Mouse (Mus musculus): Measurements from ENCODE around the gene Celsr1. TPM values are rescaled to one million over a fixed set of nuclear protein-coding genes. Genes with fewer than 3 reads are reported as not detected.

Gene Celsr1
- polyA plus RNA-seq, 1 experiment from 2014 or later, result 1.1 TPM

DNA sequence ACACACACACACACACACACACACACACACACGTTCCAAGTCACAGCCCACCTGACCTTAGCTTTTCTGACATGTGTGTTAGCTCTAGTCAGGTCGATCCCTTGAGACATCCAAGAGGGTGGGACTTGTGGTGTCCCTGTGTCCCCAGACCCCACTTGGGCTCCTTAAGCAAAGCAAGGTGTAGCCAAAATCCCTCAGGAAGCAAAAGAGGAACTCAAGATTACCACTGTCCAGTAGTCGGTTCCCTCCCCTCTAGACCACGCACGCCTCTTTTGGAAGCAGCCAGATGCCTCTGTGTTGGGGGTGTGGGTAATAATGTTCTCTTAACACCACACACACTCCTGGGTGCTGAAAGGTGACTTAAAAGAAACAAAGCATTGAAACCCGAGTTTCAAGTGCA, 80.1 kb downstream of the Celsr1 start:
- 87% methylated on average over 6 of the region's 6 CpGs for WGBS

DNA sequence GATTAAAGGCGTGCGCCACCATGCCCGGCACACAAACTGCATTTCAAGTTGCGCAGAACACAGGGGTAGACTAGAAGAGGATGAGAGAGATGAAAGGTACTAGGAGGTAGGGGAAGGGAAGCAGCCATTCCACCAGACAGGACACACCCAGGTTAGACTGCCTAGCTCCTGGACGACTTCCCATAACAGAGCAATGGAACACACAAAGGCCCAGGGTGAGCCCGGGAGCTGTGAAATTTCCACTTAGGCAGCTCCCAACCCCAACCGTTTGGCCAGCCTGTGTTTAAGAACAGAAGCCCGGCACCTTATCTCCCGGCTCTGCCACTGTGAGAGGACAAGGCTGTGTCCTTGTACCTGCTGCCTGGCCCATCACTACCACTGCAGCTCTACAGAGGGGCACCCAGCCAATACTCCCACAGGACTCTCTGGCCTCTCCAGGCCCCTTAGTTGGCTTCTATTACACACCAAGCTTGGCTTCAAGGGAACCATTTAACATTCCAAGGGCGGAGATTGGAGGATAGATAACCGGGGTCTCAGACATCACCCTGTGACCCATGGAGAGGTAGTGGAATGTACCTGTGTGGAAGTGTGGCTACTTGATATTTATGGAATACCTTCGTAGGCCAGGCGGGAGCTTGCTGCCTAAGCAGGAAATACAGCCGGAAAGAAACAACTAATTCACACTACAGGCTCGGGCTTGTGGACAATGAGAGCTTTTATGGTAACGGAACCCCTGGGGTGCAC, 84.0 kb downstream of the Celsr1 start:
- H3K4me3 ChIP-seq (ENCODE audit: low read depth, low read length), result no peak overlapping the region
- H3K27ac ChIP-seq (ENCODE audit: low read length), result no peak overlapping the region
- no peak overlapping the region for H3K9ac ChIP-seq (ENCODE audit: low read depth, low read length)
- no peak overlapping the region for H3K4me2 ChIP-seq (ENCODE audit: low read length)
- no peak for ATAC-seq
- no peaks in the 10 kb centered on the region for H3K36me3 ChIP-seq (ENCODE audit: control insufficient read depth, insufficient read depth, low read length)
- no peaks in the 10 kb centered on the region for H3K27me3 ChIP-seq (ENCODE audit: control insufficient read depth, insufficient read depth, low read depth, low read length)
- 68% methylated on average over 16 of the region's 16 CpGs for WGBS
- no peaks in the 10 kb centered on the region for H3K9me3 ChIP-seq (replicated peaks; ENCODE audit: control insufficient read depth, low read length, poor library complexity, severe bottlenecking)
- H3K4me1 ChIP-seq (ENCODE audit: control insufficient read depth, insufficient read depth, low read length), result no peaks in the 10 kb centered on the region; the same call in 1 of the 2 replicates

More for the DNA sequence above, 80.1 kb downstream of the Celsr1 start:
- no peaks in the 10 kb centered on the region for H3K9me3 ChIP-seq (replicated peaks; ENCODE audit: control insufficient read depth, low read length, poor library complexity, severe bottlenecking)
- no peak overlapping the region for H3K27ac ChIP-seq (ENCODE audit: low read length)
- H3K4me3 ChIP-seq (ENCODE audit: low read depth, low read length), result no peak overlapping the region
- no peak for ATAC-seq
- no peak overlapping the region for H3K9ac ChIP-seq (ENCODE audit: low read depth, low read length)
- no peak overlapping the region for H3K4me2 ChIP-seq (ENCODE audit: low read length)
- H3K27me3 ChIP-seq (ENCODE audit: control insufficient read depth, insufficient read depth, low read depth, low read length), result no peaks in the 10 kb centered on the region
- no peaks in the 10 kb centered on the region for H3K4me1 ChIP-seq (ENCODE audit: control insufficient read depth, insufficient read depth, low read length)
- no peaks in the 10 kb centered on the region for H3K36me3 ChIP-seq (ENCODE audit: control insufficient read depth, insufficient read depth, low read length)

DNA sequence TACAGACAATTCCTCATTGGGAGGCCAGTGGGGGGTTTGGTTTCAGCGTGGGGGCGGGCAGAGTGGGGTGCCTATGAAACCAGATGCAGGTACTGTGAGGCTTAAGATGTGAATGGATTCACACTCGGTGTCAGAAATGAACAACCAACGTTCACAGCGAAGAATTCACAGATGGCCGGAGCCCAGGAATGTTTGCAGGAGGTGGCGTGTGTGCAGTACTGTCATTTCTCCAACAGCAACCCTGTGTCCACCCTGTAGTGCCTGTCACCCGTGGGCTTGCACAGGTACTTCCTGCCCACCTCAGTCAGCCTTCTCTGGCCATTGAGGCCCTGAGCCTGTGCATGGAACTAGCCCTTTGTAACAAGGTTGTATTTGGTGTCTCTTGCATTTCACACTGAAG, 85.6 kb downstream of the Celsr1 start:
- Histone ChIP-seq H3K9ac (ENCODE audit: low read depth, low read length) (no peak overlapping the region), H3K4me3 (ENCODE audit: low read depth, low read length) (no peak overlapping the region), H3K4me2 (ENCODE audit: low read length) (0 out of 2 replicates have a peak overlapping the region, but pooled peaks have one; percentile 3), H3K27me3 (ENCODE audit: control insufficient read depth, insufficient read depth, low read depth, low read length) (no peaks in the 10 kb centered on the region), H3K27ac (ENCODE audit: low read length) (no peak overlapping the region), H3K36me3 (ENCODE audit: control insufficient read depth, insufficient read depth, low read length) (no peaks in the 10 kb centered on the region), H3K9me3 (replicated peaks; ENCODE audit: control insufficient read depth, low read length, poor library complexity, severe bottlenecking) (no peaks in the 10 kb centered on the region), H3K4me1 (ENCODE audit: control insufficient read depth, insufficient read depth, low read length) (no peaks in the 10 kb centered on the region; the same call in 1 of the 2 replicates)
- peak; percentile 54; the same call in 1 of the 2 replicates for ATAC-seq
- WGBS, result 17% methylated on average over 8 of the region's 8 CpGs

DNA sequence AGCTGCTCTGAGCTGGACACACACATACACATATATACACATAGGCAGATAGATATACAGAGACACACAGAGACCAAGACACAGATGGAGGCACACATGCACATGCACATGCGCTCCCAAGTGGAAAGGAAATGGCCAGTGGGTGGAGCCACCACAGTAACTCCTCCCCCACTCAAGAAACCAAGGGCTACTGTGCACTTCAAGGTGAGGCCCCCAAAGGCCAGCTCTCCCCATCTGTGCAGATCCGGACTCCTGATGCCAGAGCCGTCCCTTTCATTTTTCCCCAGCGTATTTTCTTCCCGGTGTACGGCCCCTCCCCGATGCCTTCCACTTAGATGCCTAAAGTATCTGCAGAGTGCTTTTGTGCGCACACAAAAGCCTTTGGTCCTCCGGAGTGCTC, 86.0 kb downstream of the Celsr1 start:
- H3K9me3 ChIP-seq (replicated peaks; ENCODE audit: control insufficient read depth, low read length, poor library complexity, severe bottlenecking), result no peaks in the 10 kb centered on the region
- no peaks in the 10 kb centered on the region for H3K36me3 ChIP-seq (ENCODE audit: control insufficient read depth, insufficient read depth, low read length)
- H3K4me3 ChIP-seq (ENCODE audit: low read depth, low read length), result no peak overlapping the region
- ATAC-seq, result peak; percentile 60; the same call in 1 of the 2 replicates
- 13% methylated on average over 9 of the region's 9 CpGs for WGBS
- H3K27ac ChIP-seq (ENCODE audit: low read length), result no peak overlapping the region
- no peaks in the 10 kb centered on the region for H3K27me3 ChIP-seq (ENCODE audit: control insufficient read depth, insufficient read depth, low read depth, low read length)
- no peaks in the 10 kb centered on the region; the same call in 1 of the 2 replicates for H3K4me1 ChIP-seq (ENCODE audit: control insufficient read depth, insufficient read depth, low read length)
- H3K4me2 ChIP-seq (ENCODE audit: low read length), result 0 out of 2 replicates have a peak overlapping the region, but pooled peaks have one; percentile 3
- H3K9ac ChIP-seq (ENCODE audit: low read depth, low read length), result no peak overlapping the region

DNA sequence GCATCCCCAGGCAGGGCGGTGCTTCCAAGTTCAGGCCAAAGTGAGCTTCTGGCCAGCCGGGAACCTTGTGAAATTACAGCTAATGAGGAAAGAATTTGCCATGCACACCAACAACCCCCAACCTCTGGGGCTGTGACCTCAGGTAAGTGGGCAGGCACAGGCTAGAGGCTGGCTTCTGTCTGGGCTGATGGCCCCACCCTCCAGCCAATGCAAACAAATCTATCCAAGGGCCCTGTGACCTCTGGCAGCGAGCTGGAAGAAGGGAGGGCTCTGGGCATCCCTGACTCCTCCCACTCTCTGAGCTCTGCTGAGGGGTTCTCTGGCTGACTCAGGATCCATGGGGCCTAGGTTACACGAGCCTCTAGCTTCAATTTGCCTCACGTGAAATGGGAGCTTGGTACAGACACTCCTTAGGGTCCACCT, 97.9 kb downstream of the Celsr1 start:
- Histone ChIP-seq H3K9ac (ENCODE audit: low read depth, low read length) (no peak overlapping the region), H3K4me1 (ENCODE audit: control insufficient read depth, insufficient read depth, low read length) (no peaks in the 10 kb centered on the region), H3K27me3 (ENCODE audit: control insufficient read depth, insufficient read depth, low read depth, low read length) (no peaks in the 10 kb centered on the region), H3K27ac (ENCODE audit: low read length) (no peak overlapping the region), H3K9me3 (replicated peaks; ENCODE audit: control insufficient read depth, low read length, poor library complexity, severe bottlenecking) (no peaks in the 10 kb centered on the region), H3K36me3 (ENCODE audit: control insufficient read depth, insufficient read depth, low read length) (no peaks in the 10 kb centered on the region), H3K4me2 (ENCODE audit: low read length) (no peak overlapping the region), H3K4me3 (ENCODE audit: low read depth, low read length) (no peak overlapping the region)
- no peak for ATAC-seq
- WGBS, result 37% methylated on average over 5 of the region's 5 CpGs

DNA sequence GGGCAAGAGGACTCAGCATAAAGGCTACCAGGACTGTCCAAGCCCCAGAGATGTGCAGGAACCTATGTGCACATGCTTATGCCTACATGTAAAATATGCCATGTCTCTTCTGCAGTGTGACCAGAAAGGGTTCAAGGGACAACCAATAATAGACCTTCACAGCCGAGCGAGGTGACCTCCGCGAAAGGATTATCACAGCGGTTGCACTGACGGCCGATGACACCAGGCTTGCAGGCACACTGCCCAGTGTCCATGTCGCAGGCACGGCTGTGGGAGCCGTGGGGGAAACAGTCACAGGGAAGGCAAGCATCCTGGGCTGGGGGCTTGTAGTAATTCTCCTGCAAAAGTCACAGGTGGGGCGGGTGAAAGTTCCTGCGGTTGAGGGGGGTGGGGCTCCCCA, 105.4 kb downstream of the Celsr1 start:
- WGBS, result 70% methylated on average over 12 of the region's 12 CpGs
- no peak overlapping the region for H3K9ac ChIP-seq (ENCODE audit: low read depth, low read length)
- H3K9me3 ChIP-seq (replicated peaks; ENCODE audit: control insufficient read depth, low read length, poor library complexity, severe bottlenecking), result no peaks in the 10 kb centered on the region

DNA sequence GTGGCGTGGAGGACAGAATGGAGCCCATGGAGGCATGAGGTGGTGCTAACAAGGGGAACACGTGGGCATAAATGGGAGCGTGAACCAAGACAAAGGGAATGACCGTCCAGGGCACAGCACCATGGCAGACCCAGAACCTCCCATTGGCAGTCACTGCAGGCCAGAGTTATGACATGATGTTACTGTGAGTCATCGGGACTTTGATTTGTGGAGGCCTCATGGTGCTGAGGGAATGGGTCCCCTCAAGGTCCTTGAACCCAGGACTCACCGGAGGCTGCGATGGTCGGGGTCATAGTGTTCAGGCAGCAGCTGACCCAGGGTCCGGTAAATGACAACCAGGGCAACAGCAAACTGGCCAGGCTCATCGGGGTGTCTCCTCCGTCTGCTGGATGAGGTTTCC, 111.7 kb downstream of the Celsr1 start:
- Histone ChIP-seq H3K27ac (ENCODE audit: low read length) (no peak overlapping the region), H3K27me3 (ENCODE audit: control insufficient read depth, insufficient read depth, low read depth, low read length) (no peaks in the 10 kb centered on the region), H3K36me3 (ENCODE audit: control insufficient read depth, insufficient read depth, low read length) (no peaks in the 10 kb centered on the region), H3K4me1 (ENCODE audit: control insufficient read depth, insufficient read depth, low read length) (no peaks in the 10 kb centered on the region), H3K9ac (ENCODE audit: low read depth, low read length) (no peak overlapping the region), H3K9me3 (replicated peaks; ENCODE audit: control insufficient read depth, low read length, poor library complexity, severe bottlenecking) (no peaks in the 10 kb centered on the region), H3K4me3 (ENCODE audit: low read depth, low read length) (no peak overlapping the region), H3K4me2 (ENCODE audit: low read length) (no peak overlapping the region)
- ATAC-seq, result no peak
- 91% methylated on average over 11 of the region's 11 CpGs for whole genome bisulfite sequencing

More for the DNA sequence above, 105.4 kb downstream of the Celsr1 start:
- Histone ChIP-seq H3K36me3 (ENCODE audit: control insufficient read depth, insufficient read depth, low read length) (no peaks in the 10 kb centered on the region), H3K27me3 (ENCODE audit: control insufficient read depth, insufficient read depth, low read depth, low read length) (no peaks in the 10 kb centered on the region), H3K4me3 (ENCODE audit: low read depth, low read length) (no peak overlapping the region), H3K27ac (ENCODE audit: low read length) (no peak overlapping the region), H3K4me2 (ENCODE audit: low read length) (no peak overlapping the region), H3K4me1 (ENCODE audit: control insufficient read depth, insufficient read depth, low read length) (no peaks in the 10 kb centered on the region)
- no peak for ATAC-seq

DNA sequence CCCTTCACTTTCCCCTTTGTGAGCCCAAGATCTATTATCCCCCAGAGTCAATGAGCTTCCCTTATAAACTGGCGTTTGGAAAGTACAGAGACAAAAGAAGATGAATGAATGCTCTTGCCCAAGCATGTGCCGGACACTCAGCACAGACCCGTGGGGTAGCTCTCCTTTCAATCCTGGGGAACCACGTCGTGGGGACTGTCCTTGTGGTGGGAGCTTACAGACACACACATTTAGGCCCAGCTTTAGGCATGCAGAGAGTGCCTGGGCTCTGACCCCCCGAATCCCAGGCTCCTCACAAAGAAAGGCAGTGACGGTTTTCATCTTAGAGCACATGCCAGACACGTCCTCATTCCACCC, 113.7 kb downstream of the Celsr1 start:
- Histone ChIP-seq H3K27me3 (ENCODE audit: control insufficient read depth, insufficient read depth, low read depth, low read length) (no peaks in the 10 kb centered on the region), H3K4me1 (ENCODE audit: control insufficient read depth, insufficient read depth, low read length) (no peaks in the 10 kb centered on the region), H3K9ac (ENCODE audit: low read depth, low read length) (no peak overlapping the region), H3K9me3 (replicated peaks; ENCODE audit: control insufficient read depth, low read length, poor library complexity, severe bottlenecking) (no peaks in the 10 kb centered on the region), H3K4me2 (ENCODE audit: low read length) (no peak overlapping the region), H3K36me3 (ENCODE audit: control insufficient read depth, insufficient read depth, low read length) (no peaks in the 10 kb centered on the region), H3K4me3 (ENCODE audit: low read depth, low read length) (no peak overlapping the region), H3K27ac (ENCODE audit: low read length) (no peak overlapping the region)
- ATAC-seq, result no peak
- WGBS, result 60% methylated on average over 8 of the region's 8 CpGs

DNA sequence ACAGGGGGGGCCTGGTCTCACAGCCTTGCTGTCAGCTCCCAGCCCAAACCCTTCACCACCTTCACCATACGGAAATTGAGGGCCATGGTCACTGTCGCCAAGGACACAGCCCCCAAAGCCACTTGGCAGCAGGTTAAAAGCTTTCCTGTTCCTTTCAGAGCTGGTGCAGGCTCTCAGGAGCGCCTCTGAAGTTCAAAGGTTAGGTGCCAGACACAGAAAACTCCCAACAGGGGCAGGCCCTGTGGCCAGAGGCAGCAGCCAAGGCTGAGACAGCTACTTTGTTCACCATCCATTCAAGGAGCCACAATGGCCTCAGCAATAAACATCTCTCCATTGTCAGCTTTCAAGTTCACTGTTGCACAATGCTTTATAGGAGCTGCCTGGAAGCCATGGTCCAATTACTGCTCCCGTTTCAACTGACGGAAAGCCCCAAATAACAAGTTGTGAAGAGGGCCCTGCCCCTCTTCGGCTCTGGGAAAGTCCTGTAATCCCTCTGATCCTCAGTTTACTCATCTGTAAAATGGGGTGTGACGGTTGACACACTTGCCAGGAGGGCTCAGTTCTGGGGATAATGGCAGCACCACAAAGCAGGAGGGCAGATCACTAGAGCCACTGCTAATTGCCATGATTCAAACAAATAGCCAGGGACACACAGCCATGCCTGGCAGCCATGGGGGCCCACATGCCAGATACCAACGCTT, 114.2 kb downstream of the Celsr1 start:
- WGBS, result 44% methylated on average over 8 of the region's 8 CpGs
- ATAC-seq, result no peak

More for the DNA sequence above, 114.2 kb downstream of the Celsr1 start:
- no peaks in the 10 kb centered on the region for H3K9me3 ChIP-seq (replicated peaks; ENCODE audit: control insufficient read depth, low read length, poor library complexity, severe bottlenecking)
- no peak overlapping the region for H3K4me3 ChIP-seq (ENCODE audit: low read depth, low read length)
- no peaks in the 10 kb centered on the region for H3K36me3 ChIP-seq (ENCODE audit: control insufficient read depth, insufficient read depth, low read length)
- no peaks in the 10 kb centered on the region for H3K4me1 ChIP-seq (ENCODE audit: control insufficient read depth, insufficient read depth, low read length)
- H3K27ac ChIP-seq (ENCODE audit: low read length), result no peak overlapping the region
- no peaks in the 10 kb centered on the region for H3K27me3 ChIP-seq (ENCODE audit: control insufficient read depth, insufficient read depth, low read depth, low read length)
- H3K9ac ChIP-seq (ENCODE audit: low read depth, low read length), result no peak overlapping the region
- H3K4me2 ChIP-seq (ENCODE audit: low read length), result no peak overlapping the region
